Mouse (Mus musculus): Measurements from ENCODE around the gene Plpp3.

DNA sequence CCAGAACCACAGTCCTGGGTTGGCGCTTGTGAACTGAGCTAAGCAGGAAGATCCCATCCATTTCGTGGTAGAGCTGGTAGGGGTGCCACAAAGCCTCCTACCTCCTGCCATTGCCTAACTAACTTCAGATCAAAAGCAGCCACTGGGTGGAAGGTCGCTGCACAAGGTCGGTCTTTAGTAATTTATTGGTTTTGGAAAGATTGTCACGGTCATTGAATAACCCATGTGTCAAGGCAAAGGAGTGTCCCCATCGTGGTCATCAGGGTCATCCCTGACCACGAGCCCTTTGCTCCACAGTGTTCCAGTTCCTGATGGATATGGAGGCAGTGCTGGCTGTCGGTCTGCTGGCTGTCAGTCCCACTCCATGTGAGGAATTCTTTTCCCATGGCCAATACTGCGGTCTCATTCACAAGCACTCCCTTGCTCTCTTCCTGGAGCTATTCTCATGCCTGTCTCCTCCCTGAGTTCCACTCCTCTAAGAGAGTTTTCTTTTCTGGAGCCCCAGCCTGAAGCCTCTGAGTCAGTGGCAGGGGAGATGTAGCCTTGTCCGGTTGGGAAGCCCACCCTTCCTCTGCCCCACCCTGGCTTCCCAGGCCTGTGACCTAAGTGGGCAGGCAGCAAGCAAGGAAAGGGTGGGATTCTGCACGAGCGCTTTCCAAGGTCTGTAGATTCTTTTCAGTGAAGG, 58.7 kb downstream of the Plpp3 start:
- TF ChIP-seq GATA1 (IDR thresholded peaks at IDR 0.05; ENCODE audit: borderline replicate concordance, low read length) = no peak
- no peak for TF ChIP-seq FLI1 (IDR thresholded peaks at IDR 0.05; ENCODE audit: low read length)
